Mouse (Mus musculus): ENCODE results near the gene D5Ertd579e. TPM values are rescaled to one million over a fixed set of nuclear protein-coding genes. Genes with fewer than 3 reads are reported as not detected.

The D5Ertd579e gene
- total and polyA plus RNA-seq, 3 experiments = 13.7 to 29.4 (median 22.9) TPM

DNA sequence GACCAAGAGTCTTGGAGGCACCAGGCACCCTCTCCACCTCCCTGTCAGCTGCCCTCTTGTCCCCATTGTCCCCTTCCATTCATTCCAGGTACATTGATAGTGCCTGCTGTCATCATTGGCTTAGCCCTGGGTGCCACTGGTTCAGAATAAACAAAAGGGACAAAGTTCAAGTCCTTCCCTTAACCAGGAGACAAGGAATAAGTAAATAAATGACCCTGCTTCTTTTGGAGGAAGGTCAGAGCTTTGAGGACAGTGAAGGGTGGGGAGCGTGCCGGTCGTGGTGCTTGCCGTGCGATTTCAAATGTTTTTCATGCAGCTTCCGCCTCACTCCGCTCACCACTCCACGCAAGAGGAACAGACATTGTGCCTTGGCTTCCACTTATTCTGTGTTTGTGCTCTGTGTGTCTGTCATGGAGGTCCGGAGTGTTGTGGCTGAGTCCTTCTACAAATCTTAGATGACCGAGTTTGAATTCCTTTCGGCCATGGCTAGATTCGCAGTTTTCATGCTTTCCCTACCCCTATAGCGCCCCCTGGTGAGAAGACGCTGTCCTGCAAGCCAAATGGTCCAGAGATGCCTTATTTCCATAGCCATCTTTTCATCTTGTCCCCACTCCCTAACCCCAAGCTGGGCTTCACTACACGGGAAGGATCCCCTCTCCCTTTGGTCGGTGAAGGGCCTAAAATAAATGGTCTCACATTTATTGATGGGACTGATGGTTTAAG, 46.5 kb upstream of the D5Ertd579e start:
- H3K9ac ChIP-seq (ENCODE audit: insufficient read depth, low read depth) = peak overlapping the region; percentile 7; the same call in 1 of the 2 replicates
- dilution Hi-C loops (cut with MboI; ENCODE audit: extremely low pct_ligation_motif_present, extremely low pct_unique_long_range_greater_than_20kb, low sequenced_read_pairs) (no loop called here), in situ Hi-C loops (cut with MboI; ENCODE audit: low pct_ligation_motif_present, low pct_unique_long_range_greater_than_20kb, low sequenced_read_pairs) (loop anchor here (5.0 kb wide), 2 partner anchors 140 to 260 kb away; partner anchors contain the start of genes Ccdc96 and Tada2b)
- peak overlapping the region in 1 of 3 experiments; percentile 26 for H3K4me3 ChIP-seq (replicated peaks in 1 of 3; ENCODE audit: low read depth in 2 of 3, low read length in 2 of 3, poor library complexity in 1 of 3)
- peaks cover 8 to 21% of the 10 kb centered on the region in 2 experiments for H3K4me1 ChIP-seq (ENCODE audit: control insufficient read depth in 1 of 2, insufficient read depth in 2 of 2)
- peaks cover 0 to 20% of the 10 kb centered on the region in 2 experiments for H3K36me3 ChIP-seq (replicated peaks in 1 of 2; ENCODE audit: control insufficient read depth in 1 of 2, insufficient read depth in 1 of 2, low read length in 1 of 2)
- DNase-seq (ENCODE audit: extremely low read depth) = peak; percentile 77
- no peaks in the 10 kb centered on the region for H3K9me3 ChIP-seq (replicated peaks; ENCODE audit: low read length)
- TF ChIP-seq JUND (conservative IDR thresholded peaks at IDR 0.05; ENCODE audit: low read depth, low read length) (0 out of 2 replicates have a peak, but pooled peaks have one; percentile 19), ZC3H11A (IDR thresholded peaks at IDR 0.05; ENCODE audit: low read depth, low read length) (peak; percentile 79), RAD21 (IDR thresholded peaks at IDR 0.05; ENCODE audit: low read depth, low read length) (peak; percentile 97), NELFE (IDR thresholded peaks at IDR 0.05; ENCODE audit: low read depth, low read length) (peak; percentile 41; the same call in 1 of the 2 replicates), NRF1 (IDR thresholded peaks at IDR 0.05; ENCODE audit: low read depth, low read length) (no peak), RCOR1 (conservative IDR thresholded peaks at IDR 0.05; ENCODE audit: low read depth, low read length) (no peak), SMC3 (IDR thresholded peaks at IDR 0.05; ENCODE audit: low read depth, low read length) (peak; percentile 97), MYC (IDR thresholded peaks at IDR 0.05; ENCODE audit: low read depth, low read length) (0 out of 2 replicates have a peak, but pooled peaks have one; percentile 42), IRF4 (IDR thresholded peaks at IDR 0.05; ENCODE audit: low read depth, low read length) (0 out of 2 replicates have a peak, but pooled peaks have one; percentile 20), MXI1 (IDR thresholded peaks at IDR 0.05; ENCODE audit: low read depth, low read length) (no peak), CTCF (conservative IDR thresholded peaks at IDR 0.05 in 1 of 2, IDR thresholded peaks at IDR 0.05 in 1 of 2; ENCODE audit: low read depth in 2 of 2, low read length in 2 of 2) (peak; percentile 95 to 96)
- H3K27ac ChIP-seq (ENCODE audit: insufficient read depth, low read depth) = no peak overlapping the region
- H3K4me2 ChIP-seq (ENCODE audit: insufficient read depth, low read depth, poor library complexity, severe bottlenecking) = no peak overlapping the region; the same call in 1 of the 2 replicates
- peaks cover 8% of the 10 kb centered on the region for H3K79me2 ChIP-seq (replicated peaks; ENCODE audit: control insufficient read depth, extremely low read depth, insufficient read depth, poor library complexity, severe bottlenecking)
- peaks cover 4% of the 10 kb centered on the region for H3K27me3 ChIP-seq (replicated peaks)

GRCm38 (mm10) chr5:36739829-36740228, 44.0 kb upstream of the D5Ertd579e start:
- no peak overlapping the region for H3K9ac ChIP-seq (ENCODE audit: insufficient read depth, low read depth)
- H3K4me1 ChIP-seq (ENCODE audit: control insufficient read depth in 1 of 2, insufficient read depth in 2 of 2) = peaks cover 5 to 8% of the 10 kb centered on the region in 2 experiments
- no peaks in the 10 kb centered on the region for H3K9me3 ChIP-seq (replicated peaks; ENCODE audit: low read length)
- H3K4me2 ChIP-seq (ENCODE audit: insufficient read depth, low read depth, poor library complexity, severe bottlenecking) = no peak overlapping the region
- in situ Hi-C loops (cut with MboI; ENCODE audit: low pct_ligation_motif_present, low pct_unique_long_range_greater_than_20kb, low sequenced_read_pairs) = loop anchor here (5.0 kb wide), 2 partner anchors 138 to 258 kb away; partner anchors contain the start of genes Ccdc96 and Tada2b
- H3K36me3 ChIP-seq (replicated peaks in 1 of 2; ENCODE audit: control insufficient read depth in 1 of 2, insufficient read depth in 1 of 2, low read length in 1 of 2) = peaks cover 0 to 4% of the 10 kb centered on the region in 2 experiments
- dilution Hi-C loops (cut with MboI; ENCODE audit: extremely low pct_ligation_motif_present, extremely low pct_unique_long_range_greater_than_20kb, low sequenced_read_pairs) = no loop called here
- DNase-seq (ENCODE audit: extremely low read depth) = no peak
- H3K79me2 ChIP-seq (replicated peaks; ENCODE audit: control insufficient read depth, extremely low read depth, insufficient read depth, poor library complexity, severe bottlenecking) = no peaks in the 10 kb centered on the region
- H3K4me3 ChIP-seq (replicated peaks in 1 of 3; ENCODE audit: low read depth in 2 of 3, low read length in 2 of 3, poor library complexity in 1 of 3) = no peak overlapping the region
- no peak overlapping the region for H3K27ac ChIP-seq (ENCODE audit: insufficient read depth, low read depth)
- peaks cover 7% of the 10 kb centered on the region for H3K27me3 ChIP-seq (replicated peaks)
- TF ChIP-seq SIN3A (IDR thresholded peaks at IDR 0.05; ENCODE audit: low read length) (no peak), USF1 (IDR thresholded peaks at IDR 0.05; ENCODE audit: low read depth, low read length) (no peak), ELF1 (IDR thresholded peaks at IDR 0.05; ENCODE audit: low read depth, low read length) (no peak), ETS1 (conservative IDR thresholded peaks at IDR 0.05; ENCODE audit: low read depth, low read length) (no peak), ZC3H11A (IDR thresholded peaks at IDR 0.05; ENCODE audit: low read depth, low read length) (peak; percentile 58), TBP (conservative IDR thresholded peaks at IDR 0.05; ENCODE audit: low read depth, low read length) (no peak), SMC3 (IDR thresholded peaks at IDR 0.05; ENCODE audit: low read depth, low read length) (peak; percentile 89), CTCF (conservative IDR thresholded peaks at IDR 0.05 in 1 of 2, IDR thresholded peaks at IDR 0.05 in 1 of 2; ENCODE audit: low read depth in 2 of 2, low read length in 2 of 2) (peak; percentile 35 to 80; a peak in 3 of 4 replicates), ZMIZ1 (IDR thresholded peaks at IDR 0.05; ENCODE audit: low read depth, low read length) (no peak), RAD21 (IDR thresholded peaks at IDR 0.05; ENCODE audit: low read depth, low read length) (peak; percentile 83)

Measured in CH12.LX (cell line).